Mouse (Mus musculus) ES-E14 (cell line): ENCODE data around the gene H2-T24.
"Not testable (repeated sequence)": the region's sequence is repeated elsewhere in the genome, so short reads cannot be mapped to it uniquely, and the experiment has no call there.

Source experiments
- HCFC1 ChIP-seq: IDR thresholded peaks from 2 replicates; pipeline ENCODE4 v1.6.1; 2012; ENCODE audit warnings: low read length, inconsistent platforms, borderline replicate concordance; ENCODE audit not compliant: insufficient read depth
- ZC3H11A ChIP-seq: IDR thresholded peaks from 2 replicates; pipeline ENCODE4 v1.6.1; 2012; ENCODE audit warnings: low read depth, mild to moderate bottlenecking, inconsistent platforms, low read length, borderline replicate concordance

DNA sequence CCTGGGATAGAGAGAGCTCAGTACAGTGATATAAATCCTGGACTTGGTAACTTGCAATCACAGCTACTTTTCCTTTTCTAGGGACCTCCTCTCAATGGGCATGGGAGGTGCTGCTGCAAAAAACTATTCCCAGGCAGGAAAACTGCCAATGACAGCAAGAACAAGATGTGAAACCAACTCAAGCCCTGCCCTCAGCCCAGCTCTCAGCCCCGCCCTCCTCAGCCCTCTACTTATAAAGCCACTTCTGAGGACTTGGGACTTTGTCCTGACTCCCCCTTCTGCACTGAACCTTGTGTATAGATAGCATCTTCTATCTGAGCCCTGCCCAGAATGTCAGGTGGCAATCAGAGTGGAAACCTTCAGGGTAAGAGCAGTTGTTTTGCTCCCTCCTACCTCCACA lies 38.0 kb upstream of the H2-T24 start, which contains the start of gene Gm11127:
- TF ChIP-seq ZC3H11A, HCFC1: not testable (repeated sequence)
